Mouse (Mus musculus) A20 (cell line): ENCODE data around the gene Uroc1.

ENCODE experiments used
- DNase-seq: peaks from one replicate; pipeline ENCODE4 v3.0.0-alpha.2; 2011; ENCODE audit warnings: low read depth, low spot score

The Uroc1 gene

GRCm38 (mm10) chr6:90350011-90350410 lies 16.9 kb downstream of the Uroc1 start:
- DNase-seq: no peak

- no peak for DNase-seq
Observed at GRCm38 (mm10) chr6:90358142-90358541, 25.1 kb downstream of the Uroc1 start.

- no peak for DNase-seq
Observed at GRCm38 (mm10) chr6:90359445-90359844, 26.4 kb downstream of the Uroc1 start.

GRCm38 (mm10) chr6:90360024-90360781 lies 27.1 kb downstream of the Uroc1 start:
- no peak for DNase-seq

- no peak for DNase-seq
Observed at GRCm38 (mm10) chr6:90360922-90361614, 28.0 kb downstream of the Uroc1 start.

GRCm38 (mm10) chr6:90363301-90363700 lies 30.2 kb downstream of the Uroc1 start:
- no peak for DNase-seq

- peak; percentile 96 for DNase-seq
Observed at GRCm38 (mm10) chr6:90368976-90369724, 36.1 kb downstream of the Uroc1 start, which contains the start of gene Zxdc. Gene Zxdc (plus strand): TSS chr6:90369492.

- peak; percentile 74 for DNase-seq
Observed at GRCm38 (mm10) chr6:90369725-90370553, 36.9 kb downstream of the Uroc1 start.

GRCm38 (mm10) chr6:90374647-90375046 lies 41.6 kb downstream of the Uroc1 start:
- no peak for DNase-seq

- DNase-seq: no peak
Observed at GRCm38 (mm10) chr6:90377708-90378107, 44.6 kb downstream of the Uroc1 start.

GRCm38 (mm10) chr6:90381465-90381864 lies 48.4 kb downstream of the Uroc1 start:
- DNase-seq: no peak

GRCm38 (mm10) chr6:90390629-90391028 lies 57.5 kb downstream of the Uroc1 start:
- DNase-seq: no peak

- DNase-seq: no peak
Observed at GRCm38 (mm10) chr6:90393948-90394347, 60.9 kb downstream of the Uroc1 start.

GRCm38 (mm10) chr6:90395751-90396150 lies 62.7 kb downstream of the Uroc1 start:
- no peak for DNase-seq

- no peak for DNase-seq
Observed at GRCm38 (mm10) chr6:90397291-90397690, 64.2 kb downstream of the Uroc1 start.

GRCm38 (mm10) chr6:90408632-90409031 lies 75.5 kb downstream of the Uroc1 start:
- DNase-seq: no peak

- no peak for DNase-seq
Observed at GRCm38 (mm10) chr6:90410972-90411371, 77.9 kb downstream of the Uroc1 start.

- no peak for DNase-seq
Observed at GRCm38 (mm10) chr6:90411926-90412325, 78.8 kb downstream of the Uroc1 start.
